Mouse (Mus musculus) ES-E14 (cell line): ENCODE data around the gene A730061H03Rik.
A peak's percentile ranks its signal among the peaks of the same experiment; 100 is the strongest.

ENCODE experiments used
- CHD2 ChIP-seq: IDR thresholded peaks from 2 replicates; pipeline ENCODE4 v1.6.1; 2014; ENCODE audit warnings: mild to moderate bottlenecking, low read depth, low read length, inconsistent platforms
- HCFC1 ChIP-seq: IDR thresholded peaks from 2 replicates; pipeline ENCODE4 v1.6.1; 2012; ENCODE audit warnings: low read length, inconsistent platforms, borderline replicate concordance; ENCODE audit not compliant: insufficient read depth
- MAFK ChIP-seq: IDR thresholded peaks from 2 replicates; pipeline ENCODE4 v1.6.1; 2014; ENCODE audit warnings: mild to moderate bottlenecking, low read depth, low read length, inconsistent platforms; ENCODE audit not compliant: insufficient read depth

- TF ChIP-seq CHD2 (peak; percentile 94), MAFK (no peak), HCFC1 (0 out of 2 replicates have a peak, but pooled peaks have one; percentile 55)
Measured at GRCm38 (mm10) chr14:55560202-55561073, at the start of gene A730061H03Rik.
